Mouse (Mus musculus) olfactory bulb, adult 2 months (tissue): Measurements from ENCODE around the gene Spink8. TPM values are rescaled to one million over a fixed set of nuclear protein-coding genes. Genes with fewer than 3 reads are reported as not detected.

ENCODE experiments used
- H3K27ac ChIP-seq: fragments of 200-500 bp; 2 replicates; pipeline ENCODE4 v1.5.1; 2012; ENCODE audit warnings: low read depth, low read length; ENCODE audit not compliant: insufficient read depth
- H3K4me1 ChIP-seq: fragments of 200-500 bp; 2 replicates; pipeline ENCODE4 v1.6.1; 2012; ENCODE audit warnings: low read length; ENCODE audit not compliant: control insufficient read depth, insufficient read depth
- H3K4me3 ChIP-seq: fragments of 200-500 bp; 2 replicates; pipeline ENCODE4 v1.5.1; 2012; ENCODE audit warnings: mild to moderate bottlenecking, low read depth, low read length, moderate library complexity; ENCODE audit not compliant: insufficient read depth
- CTCF ChIP-seq: fragments of 200-500 bp; IDR thresholded peaks from 2 replicates; pipeline ENCODE4 v1.5.1; 2012; ENCODE audit warnings: low read depth, mild to moderate bottlenecking, low read length, moderate library complexity; ENCODE audit not compliant: insufficient read depth
- POLR2A ChIP-seq: fragments of 200-500 bp; IDR thresholded peaks from 2 replicates; pipeline ENCODE4 v1.6.1; 2012; ENCODE audit warnings: mild to moderate bottlenecking, low read depth, low read length, moderate library complexity; ENCODE audit not compliant: insufficient read depth
- WGBS: fragments of 180-500 bp; shearing (Covaris S2); methylation state at CpG from one replicate; pipeline ENCODE4 v1.1.7; 2018; 5-methylcytosine and 5-hydroxymethylcytosine counted together
- polyA plus RNA-seq: library from polyadenylated mRNA; stranded (reverse); fragments of >200 nt; gene quantifications from 2 replicates; pipeline ENCODE4 v1.2.4, GENCODE M21; 2012; ENCODE audit warnings: low replicate concordance; ENCODE audit not compliant: missing spikeins, insufficient read depth, insufficient read length

The Spink8 gene
- polyA plus RNA-seq, 1 experiment, result not detected

DNA sequence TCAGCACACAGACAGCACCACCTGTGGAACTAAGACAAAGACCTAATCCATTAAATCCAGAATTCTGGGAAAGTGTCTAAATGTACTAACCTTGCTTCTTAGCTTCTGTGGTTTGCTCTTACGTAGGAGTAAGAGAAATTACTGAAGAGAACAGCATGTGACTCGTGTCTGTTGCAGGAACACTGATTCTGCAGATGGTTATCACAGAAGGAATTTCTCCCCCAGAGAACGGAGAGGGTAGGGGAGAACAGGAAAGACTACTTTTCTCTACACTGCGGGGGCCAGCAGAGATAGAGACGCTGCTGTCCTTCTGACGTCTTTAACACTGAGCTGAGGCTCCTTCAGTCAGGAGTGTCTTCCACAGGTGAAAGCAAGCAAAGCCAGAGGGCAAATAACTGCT lies 4.3 kb downstream of the Spink8 start:
- no peak overlapping the region for H3K4me3 ChIP-seq
- H3K4me1 ChIP-seq, result peaks cover 5% of the 10 kb centered on the region
- no peak for TF ChIP-seq CTCF
- TF ChIP-seq POLR2A, result no peak
- 68% methylated on average over 6 of the region's 6 CpGs for WGBS
- no peak overlapping the region for H3K27ac ChIP-seq

DNA sequence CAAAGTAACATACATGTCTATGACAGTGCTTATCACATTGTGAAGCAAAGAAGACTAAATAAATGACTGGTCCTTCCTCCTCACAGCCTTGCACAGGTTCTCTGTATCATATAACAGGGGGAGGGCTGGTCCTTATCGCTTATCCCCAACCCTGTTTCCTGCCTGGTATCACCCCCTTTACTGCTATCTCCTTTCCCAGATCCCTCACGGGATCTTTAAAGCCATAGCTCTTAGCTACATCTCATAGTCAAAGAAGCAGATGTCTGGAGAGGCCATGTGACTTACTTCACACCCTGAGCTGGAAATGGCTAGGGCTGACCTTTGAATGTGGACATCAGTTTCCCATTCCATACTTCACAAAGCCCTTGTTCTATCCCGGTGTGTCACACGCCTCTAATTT lies 13.7 kb downstream of the Spink8 start:
- WGBS, result 77% methylated on average over 4 of the region's 4 CpGs
- no peak overlapping the region for H3K27ac ChIP-seq

DNA sequence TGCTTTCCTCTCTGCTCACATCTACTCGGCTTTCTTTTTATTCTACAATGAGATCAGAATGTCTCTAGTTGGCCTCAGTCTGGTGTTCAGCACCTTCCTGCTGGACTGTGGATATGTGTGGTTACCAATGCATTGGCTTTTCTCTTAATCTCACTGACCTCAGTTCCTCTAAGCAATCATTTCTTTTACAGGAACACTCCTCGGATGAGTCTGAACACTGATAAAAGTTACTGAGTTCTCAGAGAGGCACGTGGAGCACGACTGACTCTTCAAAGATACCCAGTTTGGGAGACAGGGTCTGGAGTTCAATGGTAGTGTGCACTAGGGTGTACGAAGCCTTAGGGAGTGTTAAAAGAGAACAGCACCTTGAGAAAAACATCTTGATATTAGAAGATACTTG lies 14.1 kb downstream of the Spink8 start:
- Histone ChIP-seq H3K4me1 (no peaks in the 10 kb centered on the region), H3K4me3 (no peak overlapping the region), H3K27ac (no peak overlapping the region)
- no peak for TF ChIP-seq CTCF
- TF ChIP-seq POLR2A, result no peak
- WGBS, result 76% methylated on average over 5 of the region's 5 CpGs

More for the DNA sequence above, 13.7 kb downstream of the Spink8 start:
- H3K4me3 ChIP-seq, result no peak overlapping the region
- H3K4me1 ChIP-seq, result no peaks in the 10 kb centered on the region
- TF ChIP-seq POLR2A (no peak), CTCF (no peak)

GRCm38 (mm10) chr9:109832391-109833087 lies 20.5 kb downstream of the Spink8 start, which contains the start of gene Nme6:
TSS of gene Nme6 (plus strand) at chr9:109832749.
- Histone ChIP-seq H3K27ac (no peak within 1 kb of the TSS; the same call in 1 of the 2 replicates), H3K4me3 (peak within 1 kb of the TSS; percentile 87), H3K4me1 (peaks cover 5% of the 10 kb centered on the region)
- WGBS, result under 1% methylated on average over 32 of the region's 32 CpGs
- TF ChIP-seq CTCF, result peak; percentile 59
- peak; percentile 67 for TF ChIP-seq POLR2A

- TF ChIP-seq CTCF (no peak), POLR2A (no peak)
- 5% methylated on average over 6 of the region's 6 CpGs for WGBS
- H3K4me3 ChIP-seq, result peak overlapping the region; percentile 87
- peaks cover 5% of the 10 kb centered on the region for H3K4me1 ChIP-seq
- H3K27ac ChIP-seq, result no peak overlapping the region
Observed at GRCm38 (mm10) chr9:109833088-109833412, 21.0 kb downstream of the Spink8 start.

DNA sequence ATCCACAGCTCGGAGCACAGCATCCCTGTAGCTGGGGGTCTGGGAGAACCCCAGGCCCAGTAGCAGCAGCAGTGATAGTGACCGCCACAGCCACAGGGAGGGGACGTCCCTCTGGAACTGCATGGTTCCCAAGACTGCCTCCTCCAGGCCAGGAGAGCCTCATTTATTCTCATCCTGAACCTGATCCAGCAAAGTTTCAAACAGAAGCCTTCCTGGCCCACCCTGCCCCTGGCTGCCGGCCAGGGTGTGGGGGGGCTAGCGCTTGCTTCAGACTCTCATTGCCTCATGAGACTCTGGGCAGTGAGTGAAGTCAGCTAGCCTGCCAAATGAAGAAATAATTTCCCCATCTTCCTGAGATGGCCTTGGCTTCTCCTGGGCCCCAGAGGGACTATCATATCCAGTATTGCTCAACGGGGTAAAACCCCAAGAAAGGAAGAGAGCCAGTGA lies 37.3 kb downstream of the Spink8 start, which contains the start of gene Camp:
Camp (minus strand) TSS at position 306 of the 447 bp plus-strand sequence.
- TF ChIP-seq POLR2A (no peak), CTCF (no peak)
- 35% methylated on average over 6 of the region's 6 CpGs for WGBS
- Histone ChIP-seq H3K27ac (no peak within 1 kb of the TSS), H3K4me1 (no peaks in the 10 kb centered on the region), H3K4me3 (no peak within 1 kb of the TSS)

DNA sequence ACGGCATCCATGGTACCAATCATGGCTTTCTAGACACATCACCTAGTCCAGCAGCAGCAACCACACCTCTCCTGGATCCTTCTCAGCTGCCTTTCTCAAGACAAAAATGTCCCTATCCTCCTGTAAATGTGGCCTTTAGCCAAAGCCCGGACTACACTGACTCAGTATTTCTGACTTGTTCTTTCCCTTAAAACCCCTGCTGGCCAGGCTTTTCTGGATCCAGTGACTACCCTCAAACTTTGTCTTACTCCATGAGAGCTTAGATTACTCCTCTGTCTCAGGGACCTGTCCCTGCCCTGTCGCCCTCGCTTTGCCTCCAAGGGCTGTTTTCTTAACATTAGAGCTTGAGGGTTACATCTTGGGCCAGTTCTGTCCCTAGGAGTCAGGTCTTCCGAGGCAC lies 38.0 kb downstream of the Spink8 start:
- TF ChIP-seq CTCF, result no peak
- no peak for TF ChIP-seq POLR2A
- Histone ChIP-seq H3K4me1 (no peaks in the 10 kb centered on the region), H3K4me3 (no peak overlapping the region), H3K27ac (no peak overlapping the region)
- WGBS, result 93% methylated on average over 5 of the region's 5 CpGs

GRCm38 (mm10) chr9:109854341-109854740 lies 42.3 kb downstream of the Spink8 start:
- TF ChIP-seq POLR2A, result no peak
- TF ChIP-seq CTCF, result no peak
- H3K4me1 ChIP-seq, result no peaks in the 10 kb centered on the region
- no peak overlapping the region for H3K27ac ChIP-seq
- no peak overlapping the region for H3K4me3 ChIP-seq
- WGBS, result 82% methylated on average over 2 of the region's 2 CpGs

DNA sequence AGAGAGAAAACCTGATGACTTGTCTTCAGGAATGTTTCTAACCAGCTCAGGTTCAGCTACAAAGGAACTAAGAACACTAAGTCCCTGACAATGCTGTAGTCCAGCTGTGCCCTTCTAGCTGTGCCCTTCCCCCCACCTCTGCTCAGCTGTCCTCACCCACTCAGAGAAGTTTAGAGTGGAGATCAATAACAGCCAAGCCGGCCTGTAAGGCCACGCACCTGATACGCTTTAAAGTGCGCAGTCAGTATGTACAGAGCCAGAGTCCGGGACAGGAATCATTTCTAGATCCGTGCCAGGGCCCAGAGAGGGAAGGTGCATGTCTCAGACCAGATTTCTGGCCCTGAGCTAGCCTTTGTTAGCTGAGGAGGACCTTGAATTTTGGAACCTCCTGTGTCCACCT lies 43.9 kb downstream of the Spink8 start:
- Histone ChIP-seq H3K4me1 (no peaks in the 10 kb centered on the region), H3K27ac (no peak overlapping the region), H3K4me3 (no peak overlapping the region)
- WGBS, result 81% methylated on average over 6 of the region's 6 CpGs
- TF ChIP-seq POLR2A, result no peak
- no peak for TF ChIP-seq CTCF
